Mouse (Mus musculus) olfactory bulb, adult 2 months (tissue): ENCODE data around the gene Socs1.

Experiments
- CTCF ChIP-seq: fragments of 200-500 bp; IDR thresholded peaks from 2 replicates; pipeline ENCODE4 v1.5.1; 2012; ENCODE audit warnings: low read depth, mild to moderate bottlenecking, low read length, moderate library complexity; ENCODE audit not compliant: insufficient read depth
- POLR2A ChIP-seq: fragments of 200-500 bp; IDR thresholded peaks from 2 replicates; pipeline ENCODE4 v1.6.1; 2012; ENCODE audit warnings: mild to moderate bottlenecking, low read depth, low read length, moderate library complexity; ENCODE audit not compliant: insufficient read depth

- TF ChIP-seq POLR2A: no peak
- TF ChIP-seq CTCF: no peak
Measured at GRCm38 (mm10) chr16:10812865-10813371, 27.6 kb upstream of the Socs1 start, which contains the start of gene Gm11172.
